Mouse (Mus musculus): ENCODE data around the gene Zfp429. TPM values are rescaled to one million over a fixed set of nuclear protein-coding genes. Genes with fewer than 3 reads are reported as not detected.
"Not testable (repeated sequence)": the region's sequence is repeated elsewhere in the genome, so short reads cannot be mapped to it uniquely, and the experiment has no call there.

Zfp429 gene
- polyA plus RNA-seq, 1 experiment from 2014 or later, result 4.4 TPM

GRCm38 (mm10) chr13:67415759-67416158 is 16.1 kb upstream of the Zfp429 start:
- H3K9me3 ChIP-seq (ENCODE audit: control insufficient read depth, low read length), result no peaks in the 10 kb centered on the region
- H3K4me3 ChIP-seq (ENCODE audit: low read depth, low read length), result no peak overlapping the region
- H3K27ac ChIP-seq (ENCODE audit: low read depth, low read length), result no peak overlapping the region
- H3K27me3 ChIP-seq (replicated peaks; ENCODE audit: control insufficient read depth, insufficient read depth, low read length), result no peaks in the 10 kb centered on the region
- no peak for ATAC-seq (replicated peaks; ENCODE audit: low FRiP score)
- H3K4me2 ChIP-seq, result no peak overlapping the region
- 0 out of 2 replicates have a peak, but pooled peaks cover under 1% of the 10 kb centered on the region for H3K4me1 ChIP-seq (replicated peaks; ENCODE audit: control insufficient read depth, insufficient read depth, low read length)
- 82% methylated on average over 6 of the region's 6 CpGs for WGBS
- H3K36me3 ChIP-seq (ENCODE audit: control insufficient read depth, insufficient read depth, low read length), result no peaks in the 10 kb centered on the region
- DNase-seq (ENCODE audit: low spot score), result no peak
- no peak overlapping the region for H3K9ac ChIP-seq (ENCODE audit: low read depth, low read length)

- not testable (repeated sequence) for DNase-seq (ENCODE audit: low spot score)
- 71% methylated on average over 3 of the region's 3 CpGs for WGBS
Measured at GRCm38 (mm10) chr13:67413634-67414033, 14.0 kb upstream of the Zfp429 start.

GRCm38 (mm10) chr13:67376255-67376654 is 23.4 kb downstream of the Zfp429 start:
- H3K36me3 ChIP-seq (ENCODE audit: control insufficient read depth, insufficient read depth, low read length); DNase-seq (ENCODE audit: low spot score); H3K4me1 ChIP-seq (replicated peaks; ENCODE audit: control insufficient read depth, insufficient read depth, low read length); ATAC-seq (replicated peaks; ENCODE audit: low FRiP score); H3K9ac ChIP-seq (ENCODE audit: low read depth, low read length); H3K4me3 ChIP-seq (ENCODE audit: low read depth, low read length); H3K27me3 ChIP-seq (replicated peaks; ENCODE audit: control insufficient read depth, insufficient read depth, low read length); H3K4me2 ChIP-seq; H3K27ac ChIP-seq (ENCODE audit: low read depth, low read length); H3K9me3 ChIP-seq (ENCODE audit: control insufficient read depth, low read length): not testable (repeated sequence)
- WGBS, result 62% methylated on average over 3 of the region's 3 CpGs

More at GRCm38 (mm10) chr13:67413634-67414033, 14.0 kb upstream of the Zfp429 start:
- H3K27me3 ChIP-seq (replicated peaks; ENCODE audit: control insufficient read depth, insufficient read depth, low read length); H3K9me3 ChIP-seq (ENCODE audit: control insufficient read depth, low read length); H3K4me3 ChIP-seq (ENCODE audit: low read depth, low read length); H3K4me2 ChIP-seq; H3K9ac ChIP-seq (ENCODE audit: low read depth, low read length); ATAC-seq (replicated peaks; ENCODE audit: low FRiP score); H3K27ac ChIP-seq (ENCODE audit: low read depth, low read length); H3K4me1 ChIP-seq (replicated peaks; ENCODE audit: control insufficient read depth, insufficient read depth, low read length); H3K36me3 ChIP-seq (ENCODE audit: control insufficient read depth, insufficient read depth, low read length): not testable (repeated sequence)

- peak within 1 kb of the TSS; percentile 60 for H3K9ac ChIP-seq (ENCODE audit: low read depth, low read length)
- not testable (repeated sequence) for H3K27me3 ChIP-seq (replicated peaks; ENCODE audit: control insufficient read depth, insufficient read depth, low read length); H3K27ac ChIP-seq (ENCODE audit: low read depth, low read length); H3K4me1 ChIP-seq (replicated peaks; ENCODE audit: control insufficient read depth, insufficient read depth, low read length); H3K9me3 ChIP-seq (ENCODE audit: control insufficient read depth, low read length); H3K36me3 ChIP-seq (ENCODE audit: control insufficient read depth, insufficient read depth, low read length)
- ATAC-seq (replicated peaks; ENCODE audit: low FRiP score) (peak; percentile 97), DNase-seq (ENCODE audit: low spot score) (peak; percentile 71)
- H3K4me3 ChIP-seq (ENCODE audit: low read depth, low read length), result peak within 1 kb of the TSS; percentile 59
- WGBS, result 9% methylated on average over 14 of the region's 15 CpGs
- peak within 1 kb of the TSS; percentile 68 for H3K4me2 ChIP-seq
Measured at GRCm38 (mm10) chr13:67375050-67375911, 24.3 kb downstream of the Zfp429 start, which contains the start of the genes Gm28041 and Zfp456. Gene Gm28041 (minus strand): TSS chr13:67375733. Gene Zfp456 (minus strand): TSS chr13:67375810.

- Histone ChIP-seq H3K4me3 (ENCODE audit: low read depth, low read length) (peak within 1 kb of the TSS; percentile 55), H3K27me3 (replicated peaks; ENCODE audit: control insufficient read depth, insufficient read depth, low read length) (no peaks in the 10 kb centered on the region), H3K36me3 (ENCODE audit: control insufficient read depth, insufficient read depth, low read length) (no peaks in the 10 kb centered on the region), H3K9me3 (ENCODE audit: control insufficient read depth, low read length) (no peaks in the 10 kb centered on the region), H3K4me2 (peak within 1 kb of the TSS; percentile 64), H3K9ac (ENCODE audit: low read depth, low read length) (peak within 1 kb of the TSS; percentile 65), H3K4me1 (replicated peaks; ENCODE audit: control insufficient read depth, insufficient read depth, low read length) (no peaks in the 10 kb centered on the region), H3K27ac (ENCODE audit: low read depth, low read length) (no peak within 1 kb of the TSS)
- peak; percentile 84 for ATAC-seq (replicated peaks; ENCODE audit: low FRiP score)
- peak; percentile 80 for DNase-seq (ENCODE audit: low spot score)
- WGBS, result under 1% methylated on average over 15 of the region's 15 CpGs
Measured at GRCm38 (mm10) chr13:67360131-67360744, 39.4 kb downstream of the Zfp429 start, which contains the start of the genes Gm28044 and Zfp953. Gene Gm28044 (minus strand): TSS chr13:67360536. Gene Zfp953 (minus strand): TSS chr13:67360605.

- Histone ChIP-seq H3K27ac (ENCODE audit: low read depth, low read length) (no peak overlapping the region), H3K27me3 (replicated peaks; ENCODE audit: control insufficient read depth, insufficient read depth, low read length) (no peaks in the 10 kb centered on the region), H3K4me1 (replicated peaks; ENCODE audit: control insufficient read depth, insufficient read depth, low read length) (no peaks in the 10 kb centered on the region), H3K4me3 (ENCODE audit: low read depth, low read length) (no peak overlapping the region), H3K9ac (ENCODE audit: low read depth, low read length) (no peak overlapping the region), H3K36me3 (ENCODE audit: control insufficient read depth, insufficient read depth, low read length) (no peaks in the 10 kb centered on the region), H3K9me3 (ENCODE audit: control insufficient read depth, low read length) (no peaks in the 10 kb centered on the region), H3K4me2 (no peak overlapping the region)
- ATAC-seq (replicated peaks; ENCODE audit: low FRiP score) (no peak), DNase-seq (ENCODE audit: low spot score) (no peak)
Measured at GRCm38 (mm10) chr13:67351854-67352253, 47.8 kb downstream of the Zfp429 start.

GRCm38 (mm10) chr13:67343422-67343821 is 56.2 kb downstream of the Zfp429 start:
- Histone ChIP-seq H3K4me3 (ENCODE audit: low read depth, low read length) (no peak overlapping the region), H3K4me2 (no peak overlapping the region), H3K4me1 (replicated peaks; ENCODE audit: control insufficient read depth, insufficient read depth, low read length) (no peaks in the 10 kb centered on the region), H3K27ac (ENCODE audit: low read depth, low read length) (no peak overlapping the region), H3K9ac (ENCODE audit: low read depth, low read length) (no peak overlapping the region), H3K36me3 (ENCODE audit: control insufficient read depth, insufficient read depth, low read length) (peaks cover 6% of the 10 kb centered on the region), H3K27me3 (replicated peaks; ENCODE audit: control insufficient read depth, insufficient read depth, low read length) (no peaks in the 10 kb centered on the region), H3K9me3 (ENCODE audit: control insufficient read depth, low read length) (no peaks in the 10 kb centered on the region)
- DNase-seq (ENCODE audit: low spot score) (no peak), ATAC-seq (replicated peaks; ENCODE audit: low FRiP score) (no peak)
- 90% methylated on average over 2 of the region's 2 CpGs for WGBS
